Mouse (Mus musculus) embryonic facial prominence, embryonic 14.5 days (tissue): ENCODE data around the gene Gm10638. TPM values are rescaled to one million over a fixed set of nuclear protein-coding genes. Genes with fewer than 3 reads are reported as not detected.
A peak's percentile ranks its signal among the peaks of the same experiment; 100 is the strongest.

Experiments used
- ATAC-seq: fragments of 200-750 bp; cut with Nextera tagmentation; 2 replicates; pipeline ENCODE4 v1.8.0; 2017; ENCODE audit warnings: low read depth, moderate number of reproducible peaks, moderate TSS enrichment
- DNase-seq: peaks from one replicate; pipeline ENCODE4 v3.0.0-alpha.2; 2015; ENCODE audit warnings: low spot score
- H3K27ac ChIP-seq: fragments of 300-500 bp; sonication (generic); replicated peaks from 2 replicates; pipeline ENCODE4 v1.5.1; 2014; ENCODE audit warnings: low read depth, mild to moderate bottlenecking, low read length, moderate library complexity
- H3K27me3 ChIP-seq: fragments of 300-500 bp; sonication (generic); replicated peaks from 2 replicates; pipeline ENCODE4 v1.6.1; 2014; ENCODE audit warnings: low read length; ENCODE audit not compliant: control insufficient read depth, insufficient read depth
- H3K36me3 ChIP-seq: fragments of 300-500 bp; sonication (generic); 2 replicates; pipeline ENCODE4 v1.6.1; 2014; ENCODE audit warnings: low read length, mixed read lengths; ENCODE audit not compliant: control insufficient read depth, insufficient read depth
- H3K4me1 ChIP-seq: fragments of 300-500 bp; sonication (generic); 2 replicates; pipeline ENCODE4 v1.6.1; 2014; ENCODE audit warnings: antibody characterized with exemption, low read length; ENCODE audit not compliant: control insufficient read depth, insufficient read depth
- H3K4me2 ChIP-seq: fragments of 300-500 bp; sonication (generic); 2 replicates; pipeline ENCODE4 v1.6.1; 2014; ENCODE audit warnings: low read depth, mild to moderate bottlenecking, low read length, moderate library complexity, mixed read lengths
- H3K4me3 ChIP-seq: fragments of 300-500 bp; sonication (generic); 2 replicates; pipeline ENCODE4 v1.5.1; 2014; ENCODE audit warnings: low read depth, mild to moderate bottlenecking, low read length
- H3K9ac ChIP-seq: fragments of 300-500 bp; sonication (generic); 2 replicates; pipeline ENCODE4 v1.6.1; 2014; ENCODE audit warnings: low read depth, mild to moderate bottlenecking, low read length, moderate library complexity, mixed read lengths
- H3K9me3 ChIP-seq: fragments of 300-500 bp; sonication (generic); 2 replicates; pipeline ENCODE4 v1.6.1; 2016; ENCODE audit warnings: low read length; ENCODE audit not compliant: control insufficient read depth
- WGBS: fragments of 180-500 bp; shearing (Covaris S2); extraction: QIAGEN DNeasy Blood & Tissue Kit; methylation state at CpG from one replicate; pipeline ENCODE4 v1.1.7; 2014; 5-methylcytosine and 5-hydroxymethylcytosine counted together
- polyA plus RNA-seq: library from polyadenylated mRNA; unstranded; fragments of >200 nt; fragmentation: Nextera tagmentation; extraction: Ambion mirVana; gene quantifications from 2 replicates; pipeline ENCODE4 v1.2.1, GENCODE M21; 2014

Gm10638 gene
- polyA plus RNA-seq, 1 experiment from 2014 or later, result 4.1 TPM

- H3K9me3 ChIP-seq, result no peaks in the 10 kb centered on the region
- no peak overlapping the region for H3K27ac ChIP-seq
- H3K4me2 ChIP-seq, result no peak overlapping the region
- H3K27me3 ChIP-seq, result no peaks in the 10 kb centered on the region
- H3K4me3 ChIP-seq, result no peak overlapping the region
- DNase-seq (no peak), ATAC-seq (no peak)
- WGBS, result 48% methylated on average over 5 of the region's 5 CpGs
- H3K4me1 ChIP-seq, result no peaks in the 10 kb centered on the region
- no peak overlapping the region for H3K9ac ChIP-seq
- no peaks in the 10 kb centered on the region for H3K36me3 ChIP-seq
Observed at GRCm38 (mm10) chr8:86762806-86763205, 17.3 kb downstream of the Gm10638 start.

GRCm38 (mm10) chr8:86765155-86765554, 19.7 kb downstream of the Gm10638 start:
- no peaks in the 10 kb centered on the region for H3K36me3 ChIP-seq
- no peak overlapping the region for H3K27ac ChIP-seq
- no peak overlapping the region for H3K4me3 ChIP-seq
- H3K9ac ChIP-seq, result no peak overlapping the region
- no peak overlapping the region for H3K4me2 ChIP-seq
- WGBS, result 87% methylated on average over 10 of the region's 10 CpGs
- ATAC-seq, result no peak
- no peaks in the 10 kb centered on the region for H3K9me3 ChIP-seq
- no peaks in the 10 kb centered on the region for H3K27me3 ChIP-seq
- DNase-seq, result no peak
- H3K4me1 ChIP-seq, result no peaks in the 10 kb centered on the region

GRCm38 (mm10) chr8:86765669-86766068, 20.2 kb downstream of the Gm10638 start:
- 90% methylated on average over 8 of the region's 8 CpGs for WGBS
- DNase-seq (no peak), ATAC-seq (no peak)
- H3K4me1 ChIP-seq, result no peaks in the 10 kb centered on the region
- H3K4me3 ChIP-seq, result no peak overlapping the region
- no peaks in the 10 kb centered on the region for H3K36me3 ChIP-seq
- no peak overlapping the region for H3K9ac ChIP-seq
- H3K4me2 ChIP-seq, result no peak overlapping the region
- H3K27me3 ChIP-seq, result no peaks in the 10 kb centered on the region
- H3K9me3 ChIP-seq, result no peaks in the 10 kb centered on the region
- no peak overlapping the region for H3K27ac ChIP-seq

GRCm38 (mm10) chr8:86766548-86767211, 21.2 kb downstream of the Gm10638 start:
- Histone ChIP-seq H3K4me3 (no peak overlapping the region), H3K9me3 (no peaks in the 10 kb centered on the region), H3K27ac (no peak overlapping the region), H3K4me1 (no peaks in the 10 kb centered on the region), H3K9ac (no peak overlapping the region), H3K4me2 (no peak overlapping the region), H3K36me3 (no peaks in the 10 kb centered on the region), H3K27me3 (no peaks in the 10 kb centered on the region)
- DNase-seq (peak; percentile 42), ATAC-seq (no peak)
- 87% methylated on average over 9 of the region's 9 CpGs for WGBS

GRCm38 (mm10) chr8:86768499-86768898, 23.0 kb downstream of the Gm10638 start:
- no peaks in the 10 kb centered on the region for H3K27me3 ChIP-seq
- H3K4me3 ChIP-seq, result no peak overlapping the region
- no peaks in the 10 kb centered on the region for H3K36me3 ChIP-seq
- H3K9me3 ChIP-seq, result no peaks in the 10 kb centered on the region
- H3K4me1 ChIP-seq, result no peaks in the 10 kb centered on the region
- DNase-seq (no peak), ATAC-seq (no peak)
- no peak overlapping the region for H3K9ac ChIP-seq
- 70% methylated on average over 5 of the region's 5 CpGs for WGBS
- H3K4me2 ChIP-seq, result no peak overlapping the region
- no peak overlapping the region for H3K27ac ChIP-seq

- no peaks in the 10 kb centered on the region for H3K4me1 ChIP-seq
- no peak overlapping the region for H3K4me2 ChIP-seq
- no peaks in the 10 kb centered on the region for H3K36me3 ChIP-seq
- no peaks in the 10 kb centered on the region for H3K27me3 ChIP-seq
- no peak overlapping the region for H3K4me3 ChIP-seq
- no peaks in the 10 kb centered on the region for H3K9me3 ChIP-seq
- ATAC-seq, result no peak
- no peak overlapping the region for H3K9ac ChIP-seq
- DNase-seq, result no peak
- 32% methylated on average over 1 of the region's 1 CpGs for WGBS
- no peak overlapping the region for H3K27ac ChIP-seq
Observed at GRCm38 (mm10) chr8:86769945-86770715, 24.6 kb downstream of the Gm10638 start.

GRCm38 (mm10) chr8:86779207-86779606, 33.7 kb downstream of the Gm10638 start:
- Histone ChIP-seq H3K4me1 (no peaks in the 10 kb centered on the region), H3K9ac (no peak overlapping the region), H3K4me2 (no peak overlapping the region), H3K27ac (no peak overlapping the region), H3K27me3 (no peaks in the 10 kb centered on the region), H3K36me3 (no peaks in the 10 kb centered on the region), H3K9me3 (no peaks in the 10 kb centered on the region), H3K4me3 (no peak overlapping the region)
- WGBS, result 76% methylated on average over 8 of the region's 8 CpGs
- ATAC-seq (no peak), DNase-seq (no peak)

GRCm38 (mm10) chr8:86781094-86781493, 35.6 kb downstream of the Gm10638 start:
- no peaks in the 10 kb centered on the region for H3K9me3 ChIP-seq
- H3K4me3 ChIP-seq, result no peak overlapping the region
- no peaks in the 10 kb centered on the region for H3K36me3 ChIP-seq
- no peak for ATAC-seq
- H3K9ac ChIP-seq, result no peak overlapping the region
- H3K4me1 ChIP-seq, result no peaks in the 10 kb centered on the region
- H3K4me2 ChIP-seq, result no peak overlapping the region
- H3K27ac ChIP-seq, result no peak overlapping the region
- no peak for DNase-seq
- no peaks in the 10 kb centered on the region for H3K27me3 ChIP-seq
- WGBS, result 93% methylated on average over 8 of the region's 8 CpGs

GRCm38 (mm10) chr8:86786498-86786897, 41.0 kb downstream of the Gm10638 start:
- no peak for DNase-seq
- ATAC-seq, result no peak
- Histone ChIP-seq H3K4me3 (no peak overlapping the region), H3K9me3 (no peaks in the 10 kb centered on the region), H3K4me1 (peaks cover 8% of the 10 kb centered on the region; the same call in 1 of the 2 replicates), H3K4me2 (no peak overlapping the region), H3K36me3 (no peaks in the 10 kb centered on the region), H3K9ac (no peak overlapping the region), H3K27ac (no peak overlapping the region), H3K27me3 (no peaks in the 10 kb centered on the region)
- WGBS, result 56% methylated on average over 5 of the region's 5 CpGs
